Comparison of ENCODE assay signal across 24 mouse cellular contexts in genomic region chr13:103623810-103624209, GRCm38 (mm10).
"Had no signal": no experiment of that assay in that cellular context is flagged by ENCODE, and none has a peak within 500 bp of the region (broad histone marks: within the 10 kb centered on the region; RNA-seq: fewer than 3 reads in every experiment).

No protein-coding gene starts in this region.

- DNase-seq: gastrocnemius, adult 2 months; gastrocnemius, postnatal 10 days; gastrocnemius, postnatal 25 days; heart, adult 18-20 months; heart, postnatal 10 days; heart, postnatal 4 days; kidney, adult 18-20 months; kidney, adult 8-10 months; kidney, postnatal 10 days; kidney, postnatal 25 days; kidney, postnatal 4 days had no signal

- H3K4me1 ChIP-seq: hindbrain, embryonic 10.5 days; hindbrain, embryonic 12.5 days; intestine, embryonic 15.5 days; limb, embryonic 12.5 days had no signal

- H3K4me3 ChIP-seq: gastrocnemius, adult 2 months; heart, embryonic 10.5 days; heart, embryonic 12.5 days; hindbrain, embryonic 10.5 days; hindbrain, embryonic 12.5 days; intestine, embryonic 15.5 days; layer of hippocampus, adult 2 months; left cerebral cortex, adult 2 months; limb, embryonic 12.5 days had no signal

- H3K27me3 ChIP-seq: heart, embryonic 12.5 days; hindbrain, embryonic 12.5 days; intestine, embryonic 15.5 days; limb, embryonic 12.5 days had no signal

- H3K27ac ChIP-seq: gastrocnemius, adult 2 months; heart, embryonic 10.5 days; hindbrain, embryonic 10.5 days; hindbrain, embryonic 12.5 days; hindbrain, embryonic 14.5 days; intestine, embryonic 15.5 days; layer of hippocampus, adult 2 months; left cerebral cortex, adult 2 months; limb, embryonic 12.5 days had no signal

- H3K4me2 ChIP-seq: heart, embryonic 12.5 days; hindbrain, embryonic 12.5 days; hindbrain, embryonic 14.5 days; intestine, embryonic 15.5 days; limb, embryonic 12.5 days had no signal

- H3K36me3 ChIP-seq: heart, embryonic 10.5 days; heart, embryonic 12.5 days; hindbrain, embryonic 10.5 days; hindbrain, embryonic 12.5 days; intestine, embryonic 15.5 days; limb, embryonic 12.5 days had no signal

- H3K9me3 ChIP-seq: heart, embryonic 10.5 days; heart, embryonic 12.5 days; hindbrain, embryonic 10.5 days; hindbrain, embryonic 12.5 days; intestine, embryonic 15.5 days; limb, embryonic 12.5 days had no signal

- ATAC-seq: forebrain, embryonic 16.5 days; hindbrain, embryonic 16.5 days; inflammation-experienced regulatory T-cells, adult 6 months; intestine, embryonic 15.5 days; intestine, postnatal 0 days had no signal

- H3K9ac ChIP-seq: heart, embryonic 12.5 days; hindbrain, embryonic 12.5 days; hindbrain, embryonic 14.5 days; intestine, embryonic 15.5 days; limb, embryonic 12.5 days had no signal
